Mouse (Mus musculus): ENCODE measurements around the gene Lrrc8c. TPM values are rescaled to one million over a fixed set of nuclear protein-coding genes. Genes with fewer than 3 reads are reported as not detected.

The Lrrc8c gene
- polyA plus RNA-seq, 1 experiment from 2014 or later: 20.1 TPM

GRCm38 (mm10) chr5:105558517-105558916 is 39.3 kb downstream of the Lrrc8c start:
- no peak overlapping the region for H3K4me3 ChIP-seq (ENCODE audit: low read length)
- ATAC-seq (replicated peaks; ENCODE audit: extremely low read depth, insufficient read depth, low FRiP score): no peak
- H3K9ac ChIP-seq (ENCODE audit: low read length): no peak overlapping the region
- no peaks in the 10 kb centered on the region for H3K27me3 ChIP-seq (ENCODE audit: control insufficient read depth, insufficient read depth, low read length)
- 87% methylated on average over 4 of the region's 4 CpGs for WGBS
- peaks cover 8% of the 10 kb centered on the region for H3K36me3 ChIP-seq (ENCODE audit: control insufficient read depth, insufficient read depth)
- peaks cover 3% of the 10 kb centered on the region; the same call in 1 of the 2 replicates for H3K9me3 ChIP-seq (replicated peaks; ENCODE audit: control insufficient read depth, low read length)
- no peak overlapping the region for H3K27ac ChIP-seq (ENCODE audit: low read length)
- no peak overlapping the region for H3K4me2 ChIP-seq (ENCODE audit: low read depth, low read length)
- peaks cover 12% of the 10 kb centered on the region for H3K4me1 ChIP-seq (ENCODE audit: control insufficient read depth, insufficient read depth, low read length)

- Histone ChIP-seq H3K36me3 (ENCODE audit: control insufficient read depth, insufficient read depth) (peaks cover 5% of the 10 kb centered on the region; the same call in 1 of the 2 replicates), H3K9ac (ENCODE audit: low read length) (no peak overlapping the region), H3K27me3 (ENCODE audit: control insufficient read depth, insufficient read depth, low read length) (no peaks in the 10 kb centered on the region), H3K27ac (ENCODE audit: low read length) (no peak overlapping the region), H3K4me1 (ENCODE audit: control insufficient read depth, insufficient read depth, low read length) (peaks cover 12% of the 10 kb centered on the region), H3K4me2 (ENCODE audit: low read depth, low read length) (no peak overlapping the region), H3K9me3 (replicated peaks; ENCODE audit: control insufficient read depth, low read length) (peaks cover 3% of the 10 kb centered on the region; the same call in 1 of the 2 replicates), H3K4me3 (ENCODE audit: low read length) (no peak overlapping the region)
- no peak for ATAC-seq (replicated peaks; ENCODE audit: extremely low read depth, insufficient read depth, low FRiP score)
Measured at GRCm38 (mm10) chr5:105561926-105562325, 42.7 kb downstream of the Lrrc8c start.

- H3K36me3 ChIP-seq (ENCODE audit: control insufficient read depth, insufficient read depth): 0 out of 2 replicates have a peak, but pooled peaks cover 2% of the 10 kb centered on the region
- H3K4me2 ChIP-seq (ENCODE audit: low read depth, low read length): no peak overlapping the region
- H3K4me1 ChIP-seq (ENCODE audit: control insufficient read depth, insufficient read depth, low read length): peaks cover 12% of the 10 kb centered on the region
- H3K27me3 ChIP-seq (ENCODE audit: control insufficient read depth, insufficient read depth, low read length): no peaks in the 10 kb centered on the region
- 0 out of 2 replicates have a peak, but pooled peaks have one; percentile 32 for ATAC-seq (replicated peaks; ENCODE audit: extremely low read depth, insufficient read depth, low FRiP score)
- no peak overlapping the region for H3K27ac ChIP-seq (ENCODE audit: low read length)
- WGBS: 62% methylated on average over 4 of the region's 4 CpGs
- H3K9ac ChIP-seq (ENCODE audit: low read length): no peak overlapping the region
- no peaks in the 10 kb centered on the region for H3K9me3 ChIP-seq (replicated peaks; ENCODE audit: control insufficient read depth, low read length)
- no peak overlapping the region for H3K4me3 ChIP-seq (ENCODE audit: low read length)
Measured at GRCm38 (mm10) chr5:105564761-105565160, 45.6 kb downstream of the Lrrc8c start.

DNA sequence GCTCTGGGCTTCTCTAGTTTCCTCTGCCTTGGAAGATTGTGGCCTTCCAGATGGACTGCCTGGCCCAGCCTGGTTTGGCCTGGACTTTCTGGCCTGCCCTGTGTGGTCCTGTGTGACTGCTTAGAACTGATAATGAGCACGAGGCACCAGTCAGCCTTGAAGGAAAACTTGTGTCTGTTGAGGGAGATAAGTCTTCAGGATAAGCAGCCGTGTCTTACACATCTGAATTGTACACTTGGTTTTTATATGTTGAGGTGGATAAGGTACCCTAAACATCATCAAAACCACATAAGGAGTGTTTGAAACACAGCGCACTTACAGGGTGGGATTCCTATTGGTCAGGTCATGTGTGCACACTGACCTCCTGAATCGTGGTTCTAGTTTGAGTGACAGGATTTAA is 46.6 kb downstream of the Lrrc8c start:
- no peaks in the 10 kb centered on the region for H3K27me3 ChIP-seq (ENCODE audit: control insufficient read depth, insufficient read depth, low read length)
- H3K4me1 ChIP-seq (ENCODE audit: control insufficient read depth, insufficient read depth, low read length): peaks cover 12% of the 10 kb centered on the region
- no peak overlapping the region for H3K4me3 ChIP-seq (ENCODE audit: low read length)
- H3K36me3 ChIP-seq (ENCODE audit: control insufficient read depth, insufficient read depth): 0 out of 2 replicates have a peak, but pooled peaks cover 1% of the 10 kb centered on the region
- 67% methylated on average over 4 of the region's 4 CpGs for WGBS
- no peaks in the 10 kb centered on the region for H3K9me3 ChIP-seq (replicated peaks; ENCODE audit: control insufficient read depth, low read length)
- no peak overlapping the region for H3K9ac ChIP-seq (ENCODE audit: low read length)
- no peak for ATAC-seq (replicated peaks; ENCODE audit: extremely low read depth, insufficient read depth, low FRiP score)
- H3K27ac ChIP-seq (ENCODE audit: low read length): no peak overlapping the region
- no peak overlapping the region for H3K4me2 ChIP-seq (ENCODE audit: low read depth, low read length)

- 71% methylated on average over 7 of the region's 7 CpGs for WGBS
- H3K4me2 ChIP-seq (ENCODE audit: low read depth, low read length): no peak overlapping the region
- H3K27ac ChIP-seq (ENCODE audit: low read length): no peak overlapping the region
- no peak for ATAC-seq (replicated peaks; ENCODE audit: extremely low read depth, insufficient read depth, low FRiP score)
- no peak overlapping the region for H3K9ac ChIP-seq (ENCODE audit: low read length)
- no peak overlapping the region for H3K4me3 ChIP-seq (ENCODE audit: low read length)
- no peaks in the 10 kb centered on the region for H3K27me3 ChIP-seq (ENCODE audit: control insufficient read depth, insufficient read depth, low read length)
- H3K9me3 ChIP-seq (replicated peaks; ENCODE audit: control insufficient read depth, low read length): no peaks in the 10 kb centered on the region
- H3K4me1 ChIP-seq (ENCODE audit: control insufficient read depth, insufficient read depth, low read length): peaks cover 7% of the 10 kb centered on the region
- H3K36me3 ChIP-seq (ENCODE audit: control insufficient read depth, insufficient read depth): no peaks in the 10 kb centered on the region
Measured at GRCm38 (mm10) chr5:105566852-105567412, 47.7 kb downstream of the Lrrc8c start.

DNA sequence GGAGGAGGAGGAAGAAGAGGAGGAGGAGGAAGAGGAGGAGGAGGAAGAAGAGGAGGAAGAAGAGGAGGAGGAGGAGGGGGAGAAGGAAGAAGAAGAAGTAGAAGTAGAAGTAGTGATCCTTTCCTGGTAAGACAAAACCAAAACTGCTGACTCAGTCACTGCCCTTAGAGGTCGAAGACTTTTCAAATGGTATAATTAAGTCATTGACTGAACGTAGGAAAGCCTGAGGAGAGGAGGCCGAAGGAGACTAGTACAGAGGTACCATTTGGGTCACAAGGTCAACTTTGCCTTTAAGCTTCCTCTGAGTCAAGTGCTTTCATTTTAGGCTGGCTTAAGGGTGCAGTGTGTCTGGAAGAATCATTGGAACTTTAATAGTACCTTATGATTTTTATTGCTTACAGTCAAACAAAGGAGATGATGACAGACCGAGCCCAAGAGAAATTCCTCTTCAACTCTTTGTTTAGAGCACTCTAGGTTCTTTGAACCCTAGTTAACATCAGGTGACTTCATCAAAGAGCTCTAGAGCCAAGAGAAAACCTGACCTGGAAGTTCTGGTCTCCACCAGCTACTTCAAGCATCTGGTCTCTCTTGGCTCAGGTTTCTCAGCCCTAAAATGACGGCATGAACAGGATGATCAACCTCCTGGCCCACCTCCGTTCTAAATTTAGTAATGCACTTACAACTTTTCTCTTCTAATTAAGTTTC is 49.0 kb downstream of the Lrrc8c start:
- WGBS: 74% methylated on average over 6 of the region's 6 CpGs
- no peak overlapping the region for H3K9ac ChIP-seq (ENCODE audit: low read length)
- H3K4me1 ChIP-seq (ENCODE audit: control insufficient read depth, insufficient read depth, low read length): no peaks in the 10 kb centered on the region
- H3K9me3 ChIP-seq (replicated peaks; ENCODE audit: control insufficient read depth, low read length): no peaks in the 10 kb centered on the region
- no peaks in the 10 kb centered on the region for H3K27me3 ChIP-seq (ENCODE audit: control insufficient read depth, insufficient read depth, low read length)
- H3K27ac ChIP-seq (ENCODE audit: low read length): no peak overlapping the region
- H3K4me2 ChIP-seq (ENCODE audit: low read depth, low read length): no peak overlapping the region
- no peak for ATAC-seq (replicated peaks; ENCODE audit: extremely low read depth, insufficient read depth, low FRiP score)
- no peaks in the 10 kb centered on the region for H3K36me3 ChIP-seq (ENCODE audit: control insufficient read depth, insufficient read depth)
- H3K4me3 ChIP-seq (ENCODE audit: low read length): no peak overlapping the region

- ATAC-seq (replicated peaks; ENCODE audit: extremely low read depth, insufficient read depth, low FRiP score): no peak
- H3K27ac ChIP-seq (ENCODE audit: low read length): no peak overlapping the region
- 86% methylated on average over 2 of the region's 2 CpGs for WGBS
- no peaks in the 10 kb centered on the region for H3K27me3 ChIP-seq (ENCODE audit: control insufficient read depth, insufficient read depth, low read length)
- no peaks in the 10 kb centered on the region for H3K4me1 ChIP-seq (ENCODE audit: control insufficient read depth, insufficient read depth, low read length)
- H3K9ac ChIP-seq (ENCODE audit: low read length): no peak overlapping the region
- no peaks in the 10 kb centered on the region for H3K9me3 ChIP-seq (replicated peaks; ENCODE audit: control insufficient read depth, low read length)
- H3K36me3 ChIP-seq (ENCODE audit: control insufficient read depth, insufficient read depth): no peaks in the 10 kb centered on the region
- H3K4me3 ChIP-seq (ENCODE audit: low read length): no peak overlapping the region
- H3K4me2 ChIP-seq (ENCODE audit: low read depth, low read length): no peak overlapping the region
Measured at GRCm38 (mm10) chr5:105569168-105569567, 50.0 kb downstream of the Lrrc8c start.

GRCm38 (mm10) chr5:105572160-105572692 is 53.0 kb downstream of the Lrrc8c start:
- Histone ChIP-seq H3K27ac (ENCODE audit: low read length) (no peak overlapping the region), H3K4me1 (ENCODE audit: control insufficient read depth, insufficient read depth, low read length) (peaks cover 7% of the 10 kb centered on the region), H3K4me3 (ENCODE audit: low read length) (no peak overlapping the region), H3K4me2 (ENCODE audit: low read depth, low read length) (no peak overlapping the region), H3K27me3 (ENCODE audit: control insufficient read depth, insufficient read depth, low read length) (no peaks in the 10 kb centered on the region), H3K9ac (ENCODE audit: low read length) (no peak overlapping the region), H3K36me3 (ENCODE audit: control insufficient read depth, insufficient read depth) (0 out of 2 replicates have a peak, but pooled peaks cover 2% of the 10 kb centered on the region), H3K9me3 (replicated peaks; ENCODE audit: control insufficient read depth, low read length) (no peaks in the 10 kb centered on the region)
- 81% methylated on average over 5 of the region's 5 CpGs for WGBS
- no peak for ATAC-seq (replicated peaks; ENCODE audit: extremely low read depth, insufficient read depth, low FRiP score)

GRCm38 (mm10) chr5:105572876-105573275 is 53.7 kb downstream of the Lrrc8c start:
- Histone ChIP-seq H3K36me3 (ENCODE audit: control insufficient read depth, insufficient read depth) (0 out of 2 replicates have a peak, but pooled peaks cover 2% of the 10 kb centered on the region), H3K9ac (ENCODE audit: low read length) (no peak overlapping the region), H3K4me1 (ENCODE audit: control insufficient read depth, insufficient read depth, low read length) (peaks cover 7% of the 10 kb centered on the region), H3K4me2 (ENCODE audit: low read depth, low read length) (no peak overlapping the region), H3K27ac (ENCODE audit: low read length) (no peak overlapping the region), H3K27me3 (ENCODE audit: control insufficient read depth, insufficient read depth, low read length) (no peaks in the 10 kb centered on the region), H3K9me3 (replicated peaks; ENCODE audit: control insufficient read depth, low read length) (no peaks in the 10 kb centered on the region), H3K4me3 (ENCODE audit: low read length) (no peak overlapping the region)
- 46% methylated on average over 7 of the region's 7 CpGs for WGBS
- ATAC-seq (replicated peaks; ENCODE audit: extremely low read depth, insufficient read depth, low FRiP score): no peak

Data from heart, embryonic 16.5 days (tissue).